Mouse (Mus musculus) urinary bladder, adult 18-20 months (tissue): Measurements from ENCODE around the gene Fads2.

ENCODE experiments used
- DNase-seq, 2 experiments: peaks; one replicate each; pipeline ENCODE4 v3.0.0; 2022; ENCODE audit warnings: low spot score in 2 of 2, mixed read lengths in 2 of 2

Gene Fads2

DNA sequence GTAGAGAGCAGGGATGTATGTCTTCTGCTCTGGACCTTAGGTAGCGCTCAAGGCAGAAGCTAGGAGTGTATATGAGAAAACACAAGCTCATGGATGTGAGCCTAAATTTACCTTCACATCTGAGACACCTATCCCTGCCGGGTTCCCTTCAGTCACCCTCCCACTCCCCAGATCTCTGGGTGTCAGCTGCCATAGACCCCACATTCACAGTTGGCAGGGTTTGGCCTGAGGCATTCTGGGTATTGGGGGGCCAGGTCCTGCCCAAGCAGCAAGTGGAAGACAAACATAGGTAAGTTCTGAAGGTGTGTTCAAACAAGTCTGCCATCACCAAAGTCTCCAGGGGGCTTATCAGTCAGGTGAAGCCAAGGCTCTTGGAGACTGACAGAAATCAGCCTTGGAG, 39.9 kb downstream of the Fads2 start:
- no peak for DNase-seq

DNA sequence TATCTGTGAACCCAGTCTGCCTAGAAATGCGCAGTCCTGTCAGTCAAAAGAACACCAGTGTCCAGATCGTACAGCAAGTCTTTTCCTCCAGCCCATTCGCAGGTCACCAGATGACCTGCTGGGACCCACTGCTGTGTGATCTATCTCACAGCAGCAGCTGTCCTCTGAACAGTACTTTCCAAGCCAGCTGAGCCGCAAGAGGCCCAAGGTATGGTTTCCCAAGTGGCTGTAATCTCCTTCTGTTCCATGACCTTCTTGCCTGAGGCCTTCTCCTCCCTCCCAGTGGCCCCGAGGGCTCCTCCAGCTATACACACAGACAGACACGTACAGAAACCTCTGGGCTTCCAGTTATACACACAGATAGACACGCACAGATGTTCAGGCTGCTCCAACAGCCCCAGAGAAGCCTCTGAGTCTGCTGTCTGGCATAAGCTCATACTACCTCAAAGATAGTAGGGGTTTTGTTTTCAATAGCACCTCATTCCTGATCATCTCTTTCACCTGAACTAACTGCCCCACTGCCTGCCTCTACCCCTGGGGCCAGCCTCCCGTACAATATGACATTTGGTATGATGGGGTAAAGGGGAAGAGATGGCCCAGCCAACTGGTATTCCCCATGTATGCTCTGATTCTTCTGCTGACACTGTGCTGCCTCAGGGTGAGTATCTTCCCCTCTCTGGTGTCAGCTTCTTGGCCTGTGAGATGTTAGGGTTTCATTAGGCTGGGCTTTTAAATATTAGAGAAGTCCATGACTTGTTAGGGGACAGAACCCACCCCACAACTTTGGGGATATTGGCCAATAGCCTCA, 40.6 kb downstream of the Fads2 start:
- no peak for DNase-seq

DNA sequence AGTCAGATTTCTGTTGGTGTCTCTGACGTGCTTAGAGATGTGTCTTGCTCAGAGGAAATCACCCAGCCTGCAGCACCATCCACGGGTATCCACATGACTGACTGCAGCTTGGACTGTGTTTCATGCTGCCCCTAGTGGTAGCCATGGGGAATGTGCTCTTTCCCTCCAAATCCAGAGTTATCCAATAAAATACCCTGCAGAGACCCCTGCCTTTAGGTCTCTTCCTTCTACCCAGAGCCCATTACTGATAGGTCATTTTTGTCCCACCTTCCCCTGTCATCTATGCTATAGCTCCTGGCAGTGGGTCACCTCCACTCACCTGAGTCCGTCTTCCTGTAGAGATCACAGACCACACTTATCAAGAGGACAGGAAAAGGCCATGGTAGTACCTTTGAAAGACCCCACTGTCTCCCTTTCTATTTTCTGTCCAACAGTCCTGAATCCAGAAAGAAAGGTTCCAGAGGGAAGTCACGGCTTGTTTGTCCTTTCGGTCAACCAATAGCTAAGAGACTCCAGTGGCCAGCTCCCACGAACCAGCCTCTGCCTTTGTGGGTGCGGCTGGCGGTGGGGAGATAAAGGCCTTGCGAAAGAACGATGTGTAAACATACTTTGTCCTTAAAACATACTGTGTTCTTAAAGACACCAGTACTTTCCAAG, 41.5 kb downstream of the Fads2 start:
- DNase-seq: peak; percentile 26 to 79

GRCm38 (mm10) chr19:10058876-10059427, 42.6 kb downstream of the Fads2 start:
- no peak for DNase-seq

- DNase-seq: no peak
Observed at GRCm38 (mm10) chr19:10058352-10058825, 43.2 kb downstream of the Fads2 start.

GRCm38 (mm10) chr19:10057486-10058351, 43.8 kb downstream of the Fads2 start:
- no peak for DNase-seq

- no peak for DNase-seq
Observed at GRCm38 (mm10) chr19:10056686-10057085, 44.9 kb downstream of the Fads2 start.

GRCm38 (mm10) chr19:10055783-10056660, 45.5 kb downstream of the Fads2 start:
- DNase-seq: no peak

DNA sequence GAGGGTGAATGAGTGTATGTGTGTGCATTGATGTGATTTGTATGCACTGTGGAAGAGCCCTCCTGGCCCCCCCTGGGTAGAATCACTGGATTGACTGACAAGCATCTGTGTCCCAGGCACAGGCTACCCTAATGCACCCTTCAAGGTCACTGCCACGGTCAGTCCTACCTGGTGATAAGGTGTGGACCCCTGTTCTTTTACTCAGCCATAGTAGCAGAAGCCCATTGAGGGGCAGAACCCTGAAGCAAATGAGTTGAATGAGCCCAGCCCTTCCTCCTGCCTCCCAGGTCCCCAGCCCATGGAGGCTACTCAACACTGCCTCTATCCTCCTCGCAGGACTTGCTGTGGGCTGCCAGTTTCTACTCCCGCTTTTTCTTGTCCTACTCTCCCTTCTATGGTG, 46.3 kb downstream of the Fads2 start:
- no peak for DNase-seq

GRCm38 (mm10) chr19:10054361-10055075, 47.0 kb downstream of the Fads2 start:
- DNase-seq: no peak

- DNase-seq: no peak
Observed at GRCm38 (mm10) chr19:10053692-10054260, 47.8 kb downstream of the Fads2 start.

DNA sequence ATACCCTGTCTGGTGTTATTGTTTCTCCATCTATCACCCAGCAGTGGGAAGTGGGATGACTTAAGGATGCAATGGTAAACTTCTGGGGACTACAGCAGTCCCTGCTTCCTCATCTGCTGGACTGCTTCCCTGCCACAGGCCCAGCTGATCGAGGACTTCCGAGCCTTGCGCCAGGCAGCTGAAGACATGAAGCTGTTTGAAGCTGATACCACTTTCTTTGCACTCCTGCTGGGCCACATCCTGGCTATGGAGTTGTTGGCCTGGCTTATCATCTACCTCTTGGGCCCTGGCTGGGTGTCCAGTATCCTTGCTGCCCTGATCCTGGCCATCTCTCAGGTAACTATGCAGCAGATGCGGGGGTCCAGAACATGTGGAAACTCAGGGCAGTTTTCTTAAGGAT, 48.8 kb downstream of the Fads2 start:
- DNase-seq: no peak

DNA sequence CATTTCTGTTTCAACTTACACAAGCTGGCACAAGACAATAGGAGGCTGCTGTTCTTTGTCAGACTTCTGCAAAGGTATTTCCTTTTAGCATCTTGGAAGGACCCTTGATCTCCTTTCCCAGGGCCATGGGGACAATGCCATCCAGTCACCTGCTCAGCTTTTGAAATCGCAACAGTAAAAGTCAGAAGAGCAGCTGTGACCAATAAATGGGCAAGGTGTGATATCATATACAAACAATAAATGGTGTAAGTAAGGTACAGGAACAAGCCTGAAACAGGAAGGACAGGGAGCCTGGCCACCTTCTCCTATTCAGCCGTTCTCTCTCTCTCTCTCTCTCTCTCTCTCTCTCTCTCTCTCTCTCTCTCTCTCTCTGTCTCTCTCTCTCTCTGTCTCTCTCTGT, 51.1 kb downstream of the Fads2 start:
- no peak for DNase-seq

- DNase-seq: no peak
Observed at GRCm38 (mm10) chr19:10049533-10049932, 52.0 kb downstream of the Fads2 start.

DNA sequence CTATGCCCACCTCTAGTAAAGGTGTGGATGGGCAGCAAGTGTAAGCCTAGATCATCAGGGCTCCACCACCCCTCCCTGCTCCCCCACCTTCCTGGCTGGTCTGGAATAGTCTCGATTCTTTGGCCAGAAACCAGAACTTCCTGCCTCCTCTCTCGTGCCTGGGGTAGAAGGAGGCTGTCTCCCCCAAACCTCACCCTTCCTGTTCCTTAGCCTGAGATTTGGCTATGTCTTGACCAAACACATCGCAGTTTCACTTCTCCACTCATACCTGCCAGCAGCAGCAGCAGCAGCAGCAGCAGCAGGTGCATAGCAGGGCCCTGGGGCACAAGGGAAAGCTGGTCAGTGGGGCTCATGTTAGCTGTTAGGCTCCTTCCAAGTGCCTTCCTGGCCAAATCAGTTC, 54.6 kb downstream of the Fads2 start:
- no peak for DNase-seq

DNA sequence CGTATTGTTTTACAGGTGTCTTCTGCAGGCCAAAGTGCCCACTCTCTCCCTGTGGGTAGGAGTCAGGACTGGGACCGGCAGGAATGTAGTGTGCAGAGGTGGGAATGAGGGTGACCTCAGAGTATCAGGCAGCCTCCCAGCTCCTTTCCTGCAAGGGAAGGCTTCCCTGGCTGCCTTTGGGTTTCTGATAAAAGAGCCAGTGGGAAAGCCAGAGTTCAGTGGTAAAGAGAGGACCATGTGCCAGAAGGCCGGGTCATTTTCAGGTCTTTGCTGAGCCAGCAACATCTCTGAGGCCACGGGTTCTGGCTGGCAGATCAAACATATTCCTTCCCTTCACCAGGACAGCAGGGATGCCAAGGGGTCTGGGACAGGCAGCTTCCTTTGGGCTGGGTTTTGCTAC, 55.2 kb downstream of the Fads2 start:
- DNase-seq: no peak

DNA sequence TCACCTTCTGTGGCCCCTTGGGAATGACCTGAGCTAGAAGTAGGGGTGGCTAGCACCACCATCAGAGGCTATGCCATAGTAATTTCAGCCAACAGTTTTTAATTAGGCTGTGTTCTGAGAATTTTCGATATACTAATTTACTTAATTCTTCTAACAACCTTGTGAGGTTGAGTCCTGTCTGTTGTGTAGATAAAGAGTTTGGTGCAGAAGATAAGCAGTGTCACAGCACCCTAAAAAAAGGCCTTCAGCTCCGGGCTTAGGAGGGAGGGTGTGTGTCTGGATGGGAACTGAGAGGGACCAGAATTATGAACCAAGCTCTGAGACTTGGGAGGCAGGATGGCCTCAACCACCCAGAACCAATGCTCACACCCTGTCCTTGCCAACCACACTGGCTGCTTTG, 55.8 kb downstream of the Fads2 start:
- no peak for DNase-seq

GRCm38 (mm10) chr19:10043643-10044042, 57.9 kb downstream of the Fads2 start:
- no peak for DNase-seq

GRCm38 (mm10) chr19:10042816-10043215, 58.7 kb downstream of the Fads2 start:
- DNase-seq: no peak

DNA sequence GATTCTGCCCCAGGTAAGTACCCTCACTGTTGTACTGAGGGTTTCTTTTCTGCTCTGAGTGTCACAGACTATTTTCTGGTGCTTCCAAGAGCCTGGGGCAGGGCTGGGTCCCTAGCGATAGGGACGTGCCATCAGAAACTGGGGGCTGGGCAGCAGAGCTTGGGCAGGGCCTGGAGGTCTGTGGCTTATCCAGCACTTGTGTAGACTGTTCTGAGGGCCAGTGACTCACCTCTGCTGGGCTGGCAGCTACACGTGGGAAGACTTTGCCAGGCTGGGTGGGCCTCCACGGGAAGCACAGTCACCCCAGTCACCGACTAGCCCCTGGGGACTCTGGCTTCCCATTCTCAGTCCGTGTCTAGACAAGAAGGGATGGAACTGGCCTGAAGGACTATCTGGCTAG, 59.3 kb downstream of the Fads2 start:
- DNase-seq: peak in 1 of 2 experiments; percentile 42
